Mouse (Mus musculus): ENCODE results near the gene Zscan4-ps3.
"Not testable (repeated sequence)": the region's sequence is repeated elsewhere in the genome, so short reads cannot be mapped to it uniquely, and the experiment has no call there.

The Zscan4-ps3 gene

DNA sequence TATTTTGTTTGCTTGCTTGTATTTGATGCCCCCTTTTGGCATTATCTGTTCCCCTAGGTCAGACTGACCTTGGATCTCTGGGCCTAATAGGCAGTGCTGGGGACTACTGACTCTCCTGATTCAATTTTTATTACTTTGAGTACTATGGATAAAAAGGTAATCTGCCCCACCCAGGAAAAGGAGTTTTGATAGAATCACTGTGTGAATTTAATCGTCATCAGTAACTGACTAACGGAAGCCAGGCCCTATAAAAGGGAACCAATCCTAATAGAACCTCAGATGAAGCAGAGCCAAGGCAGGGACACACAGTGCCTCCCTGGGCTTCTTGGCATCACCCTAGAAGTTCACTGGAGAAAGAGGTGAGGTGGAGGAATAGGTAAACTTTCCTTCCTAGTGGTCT is at the start of gene Zscan4-ps3:
Gene Zscan4-ps3, plus strand, starts transcription at position 301 of the 400 bp plus-strand sequence.
- not testable (repeated sequence) for DNase-seq

DNA sequence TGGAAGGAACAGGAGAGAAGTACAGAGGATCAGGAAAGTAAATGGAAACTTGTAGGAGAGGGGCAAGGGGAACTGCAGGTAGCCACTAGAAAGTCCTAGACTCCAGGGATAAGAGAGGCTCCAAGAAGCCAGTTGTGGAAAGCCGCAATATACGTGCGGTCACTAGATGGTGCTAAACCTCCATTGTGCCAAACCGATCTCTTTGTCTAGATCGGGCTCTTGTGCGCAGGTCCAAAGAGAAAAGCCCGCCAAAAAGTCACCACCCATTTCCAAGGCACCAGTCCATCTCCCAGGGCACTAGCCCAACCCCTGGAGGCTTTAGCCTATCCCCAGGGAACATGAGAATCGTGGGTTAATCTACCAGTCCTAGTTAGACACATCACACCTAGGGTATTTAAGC is 8.0 kb downstream of the Zscan4-ps3 start:
- peak; percentile 31 for DNase-seq

Data from kidney, adult 9 months (tissue).